Mouse (Mus musculus) intestine, postnatal 0 days (tissue): ENCODE measurements at regions not wholly inside any gene's neighbourhood (a gene's known extent, or its start where the extent isn't known, plus 50 kb on each side); places are given as distances from the start of the nearest gene placed in this dataset.

Experiments used
- ATAC-seq: fragments of 200-750 bp; cut with Nextera tagmentation; 2 replicates; pipeline ENCODE4 v1.8.0; 2017; ENCODE audit warnings: mild to moderate bottlenecking, moderate TSS enrichment, moderate library complexity
- H3K27ac ChIP-seq: fragments of 300-500 bp; sonication (generic); 2 replicates; pipeline ENCODE4 v1.5.1; 2014; ENCODE audit warnings: mild to moderate bottlenecking, low read depth, low read length, moderate library complexity
- H3K27me3 ChIP-seq: fragments of 300-500 bp; sonication (generic); replicated peaks from 2 replicates; pipeline ENCODE4 v1.6.1; 2014; ENCODE audit warnings: low read length, mixed read lengths; ENCODE audit not compliant: control insufficient read depth, insufficient read depth
- H3K36me3 ChIP-seq: fragments of 300-500 bp; sonication (generic); 2 replicates; pipeline ENCODE4 v1.6.1; 2014; ENCODE audit warnings: mild to moderate bottlenecking, moderate library complexity; ENCODE audit not compliant: control insufficient read depth, insufficient read depth
- H3K4me1 ChIP-seq: fragments of 300-500 bp; sonication (generic); replicated peaks from 2 replicates; pipeline ENCODE4 v1.6.1; 2014; ENCODE audit warnings: antibody characterized with exemption, low read length, mixed read lengths; ENCODE audit not compliant: control insufficient read depth, insufficient read depth
- H3K4me2 ChIP-seq: fragments of 300-500 bp; sonication (generic); replicated peaks from 2 replicates; pipeline ENCODE4 v1.6.1; 2014; ENCODE audit warnings: low read depth, mild to moderate bottlenecking, moderate library complexity
- H3K4me3 ChIP-seq: fragments of 300-500 bp; sonication (generic); 2 replicates; pipeline ENCODE4 v1.5.1; 2014; ENCODE audit warnings: low read depth, low read length
- H3K9ac ChIP-seq: fragments of 300-500 bp; sonication (generic); 2 replicates; pipeline ENCODE4 v1.6.1; 2014; ENCODE audit warnings: mild to moderate bottlenecking, low read depth, low read length
- H3K9me3 ChIP-seq: fragments of 300-500 bp; sonication (generic); 2 replicates; pipeline ENCODE4 v1.6.1; 2016; ENCODE audit warnings: mixed run types; ENCODE audit not compliant: control insufficient read depth
- CTCF ChIP-seq: sonication (generic); IDR thresholded peaks from 2 replicates; pipeline ENCODE4 v1.5.1; 2016; ENCODE audit warnings: low read depth, mild to moderate bottlenecking, control low read depth, antibody characterized with exemption, moderate library complexity
- WGBS: fragments of 180-500 bp; shearing (Covaris S2); extraction: QIAGEN DNeasy Blood & Tissue Kit; methylation state at CpG from one replicate; pipeline ENCODE4 v1.1.7; 2014; 5-methylcytosine and 5-hydroxymethylcytosine counted together

- no peak overlapping the region for H3K27ac ChIP-seq
- H3K4me2 ChIP-seq, result no peak overlapping the region
- H3K27me3 ChIP-seq, result no peaks in the 10 kb centered on the region
- ATAC-seq, result no peak
- no peak overlapping the region for H3K4me3 ChIP-seq
- TF ChIP-seq CTCF, result no peak
- H3K4me1 ChIP-seq, result no peaks in the 10 kb centered on the region
- no peaks in the 10 kb centered on the region for H3K9me3 ChIP-seq
- no peak overlapping the region for H3K9ac ChIP-seq
- no peaks in the 10 kb centered on the region for H3K36me3 ChIP-seq
- WGBS, result 43% methylated on average over 3 of the region's 3 CpGs
Measured at GRCm38 (mm10) chr2:148505651-148506050, 62.3 kb upstream of the Cd93 start.

GRCm38 (mm10) chr2:148503143-148503854 is 59.9 kb upstream of the Cd93 start:
- H3K9me3 ChIP-seq, result no peaks in the 10 kb centered on the region
- WGBS, result 90% methylated on average over 2 of the region's 2 CpGs
- ATAC-seq, result no peak
- H3K9ac ChIP-seq, result no peak overlapping the region
- no peaks in the 10 kb centered on the region for H3K4me1 ChIP-seq
- no peak overlapping the region for H3K4me3 ChIP-seq
- H3K27me3 ChIP-seq, result no peaks in the 10 kb centered on the region
- no peak overlapping the region for H3K4me2 ChIP-seq
- no peaks in the 10 kb centered on the region for H3K36me3 ChIP-seq
- TF ChIP-seq CTCF, result no peak
- H3K27ac ChIP-seq, result no peak overlapping the region

- Histone ChIP-seq H3K4me1 (no peaks in the 10 kb centered on the region), H3K4me3 (no peak overlapping the region), H3K27me3 (no peaks in the 10 kb centered on the region), H3K9me3 (no peaks in the 10 kb centered on the region), H3K36me3 (no peaks in the 10 kb centered on the region), H3K9ac (no peak overlapping the region), H3K27ac (no peak overlapping the region), H3K4me2 (no peak overlapping the region)
- WGBS, result 64% methylated on average over 2 of the region's 2 CpGs
- no peak for ATAC-seq
- TF ChIP-seq CTCF, result no peak
Measured at GRCm38 (mm10) chr2:148502321-148502720, 59.0 kb upstream of the Cd93 start.

- 85% methylated on average over 6 of the region's 6 CpGs for WGBS
- no peak for ATAC-seq
- no peaks in the 10 kb centered on the region for H3K36me3 ChIP-seq
- no peak overlapping the region for H3K4me3 ChIP-seq
- no peak overlapping the region for H3K27ac ChIP-seq
- H3K4me1 ChIP-seq, result no peaks in the 10 kb centered on the region
- no peaks in the 10 kb centered on the region for H3K27me3 ChIP-seq
- no peak overlapping the region for H3K4me2 ChIP-seq
- no peak for TF ChIP-seq CTCF
- no peaks in the 10 kb centered on the region for H3K9me3 ChIP-seq
- H3K9ac ChIP-seq, result no peak overlapping the region
Measured at GRCm38 (mm10) chr2:148500235-148500936, 57.0 kb upstream of the Cd93 start.

GRCm38 (mm10) chr2:148497452-148498302 is 54.3 kb upstream of the Cd93 start:
- no peak for ATAC-seq
- no peak overlapping the region for H3K4me2 ChIP-seq
- no peak overlapping the region for H3K27ac ChIP-seq
- no peak for TF ChIP-seq CTCF
- no peaks in the 10 kb centered on the region for H3K4me1 ChIP-seq
- H3K36me3 ChIP-seq, result no peaks in the 10 kb centered on the region
- no peak overlapping the region for H3K9ac ChIP-seq
- H3K9me3 ChIP-seq, result no peaks in the 10 kb centered on the region
- WGBS, result 72% methylated on average over 12 of the region's 12 CpGs
- no peak overlapping the region for H3K4me3 ChIP-seq
- no peaks in the 10 kb centered on the region for H3K27me3 ChIP-seq
